Comparison of ENCODE assay signal across 8 mouse cellular contexts in the genomic region with DNA sequence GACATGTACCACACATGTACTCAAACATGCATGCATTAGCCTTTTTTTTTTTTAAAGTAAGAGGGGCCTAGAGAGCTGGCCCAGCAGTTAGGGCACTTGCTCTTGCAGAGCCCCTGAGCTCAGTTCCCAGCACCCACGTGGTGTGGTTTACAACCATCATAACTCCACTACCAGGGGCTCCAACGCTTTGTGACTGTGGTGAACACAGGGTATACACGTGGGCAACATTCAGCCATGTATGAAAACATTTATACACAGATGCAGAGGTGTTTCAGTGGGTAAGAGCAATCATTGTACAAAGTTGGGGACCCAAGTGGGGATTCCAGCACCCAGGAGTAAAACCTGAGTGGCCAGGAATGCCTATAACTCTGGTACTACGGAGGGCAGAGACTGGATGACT. TPM values are rescaled to one million over a fixed set of nuclear protein-coding genes. Genes with fewer than 3 reads are reported as not detected.
DNase-seq lines count a peak whose midpoint lies in the region; ATAC-seq and TF ChIP-seq lines count a peak whose summit lies in the region.

No protein-coding gene starts in this region.

- DNase-seq in heart, adult 11 months, result peak; percentile 90
- no peak for DNase-seq in heart, postnatal 36 days
- DNase-seq in testis, postnatal 10 days (ENCODE audit: low spot score), result no peak
- no peak for DNase-seq in cerebellum, adult 8-10 months
- no peak for DNase-seq in adrenal gland, postnatal 4 days (ENCODE audit: low spot score in 2 of 2)

- peak overlapping the region; percentile 88 for H3K27ac ChIP-seq in testis, adult 2 months (ENCODE audit: control insufficient read depth, insufficient read depth, low read depth, low read length)
- H3K27ac ChIP-seq in liver, embryonic 12.5 days, result peak overlapping the region; percentile 99

- peak overlapping the region; percentile 60; the same call in 1 of the 2 replicates for H3K9ac ChIP-seq in liver, embryonic 12.5 days

- no peaks in the 10 kb centered on the region; the same call in 1 of the 2 replicates for H3K27me3 ChIP-seq in testis, adult 2 months (ENCODE audit: control insufficient read depth, insufficient read depth, low read length)
- no peaks in the 10 kb centered on the region for H3K27me3 ChIP-seq in liver, embryonic 12.5 days (replicated peaks)

- no peak for TF ChIP-seq CTCF in testis, adult 2 months (IDR thresholded peaks at IDR 0.05; ENCODE audit: control insufficient read depth, insufficient read depth, insufficient replicate concordance, low read depth, low read length)

- intact Hi-C loops in heart, postnatal 36 days (cut with DNase I), result no loop called here

- no peak overlapping the region for H3K4me3 ChIP-seq in testis, adult 2 months (ENCODE audit: control insufficient read depth, low read depth, low read length)
- peak overlapping the region; percentile 43; the same call in 1 of the 2 replicates for H3K4me3 ChIP-seq in liver, embryonic 12.5 days

- H3K9me3 ChIP-seq in liver, embryonic 12.5 days (replicated peaks), result no peaks in the 10 kb centered on the region

- peaks cover 20% of the 10 kb centered on the region for H3K4me1 ChIP-seq in testis, adult 2 months (ENCODE audit: control insufficient read depth, insufficient read depth, low read length)
- peaks cover 62% of the 10 kb centered on the region for H3K4me1 ChIP-seq in liver, embryonic 12.5 days

- no peaks in the 10 kb centered on the region for H3K36me3 ChIP-seq in testis, adult 2 months (ENCODE audit: control insufficient read depth, insufficient read depth, low read length)
- H3K36me3 ChIP-seq in liver, embryonic 12.5 days, result no peaks in the 10 kb centered on the region

- WGBS in liver, embryonic 12.5 days (ENCODE audit: insufficient replicate concordance), result 88% methylated on average over 4 of the region's 4 CpGs

- no peak for ATAC-seq in liver, embryonic 12.5 days
- ATAC-seq in megakaryocyte progenitor cell, adult 5-6 weeks (replicated peaks; ENCODE audit: poor library complexity), result no peak

- H3K4me2 ChIP-seq in liver, embryonic 12.5 days, result peak overlapping the region; percentile 62

- no peak for TF ChIP-seq POLR2A in testis, adult 2 months (IDR thresholded peaks at IDR 0.05; ENCODE audit: control insufficient read depth, low read depth, low read length)

RNA-seq across cellular contexts. Expression of a gene that starts 16.0 kb away (rescaled TPM):
- total RNA-seq in heart, postnatal 36 days (2021), result under 1 TPM; 0.58 to 0.68 TPM
- polyA plus RNA-seq in testis, adult 2 months (2012; rRNA removed), result 0.62 and 0.63 TPM in 2 replicates
- polyA plus RNA-seq in liver, embryonic 12.5 days (2016; fragmentation: Nextera tagmentation; extraction: Ambion mirVana), result 2.0 TPM in 2 replicates
- total RNA-seq in megakaryocyte progenitor cell, adult 5-6 weeks (2015), result 3.3 and 6.8 TPM in 2 replicates
- total RNA-seq in megakaryocyte progenitor cell, adult 5-6 weeks (2017), result 2.0 and 2.3 TPM in 2 replicates
- 1 to 10 TPM; 6.7 to 8.1 TPM for total RNA-seq in adrenal gland, postnatal 4 days (2021)

RNA-seq across cellular contexts. Expression of a gene that starts 21.5 kb away (rescaled TPM):
- total RNA-seq in heart, postnatal 36 days (2021), result not detected
- polyA plus RNA-seq in testis, adult 2 months (2012; rRNA removed), result 0.79 and 1.0 TPM in 2 replicates
- polyA plus RNA-seq in liver, embryonic 12.5 days (2016; fragmentation: Nextera tagmentation; extraction: Ambion mirVana), result not detected in 2 replicates
- total RNA-seq in megakaryocyte progenitor cell, adult 5-6 weeks (2015), result 0.10 TPM in 1 of 2 replicates, not detected in the other
- total RNA-seq in megakaryocyte progenitor cell, adult 5-6 weeks (2017), result not detected in 2 replicates
- under 1 TPM in 1 of 2 experiments, not detected in 1; 0.45 TPM for total RNA-seq in adrenal gland, postnatal 4 days (2021)

RNA-seq across cellular contexts. Expression of a gene that starts 24.0 kb away (rescaled TPM):
- 100 to 1,000 TPM; 279 to 282 TPM for total RNA-seq in heart, postnatal 36 days (2021)
- polyA plus RNA-seq in testis, adult 2 months (2012; rRNA removed), result 13.3 and 17.8 TPM in 2 replicates
- 121 and 128 TPM in 2 replicates for polyA plus RNA-seq in liver, embryonic 12.5 days (2016; fragmentation: Nextera tagmentation; extraction: Ambion mirVana)
- total RNA-seq in megakaryocyte progenitor cell, adult 5-6 weeks (2015), result 124 and 130 TPM in 2 replicates
- 87.4 and 88.3 TPM in 2 replicates for total RNA-seq in megakaryocyte progenitor cell, adult 5-6 weeks (2017)
- 100 to 1,000 TPM; 285 to 303 TPM for total RNA-seq in adrenal gland, postnatal 4 days (2021)

RNA-seq across cellular contexts. Expression of a gene that starts 36.2 kb away (rescaled TPM):
- total RNA-seq in heart, postnatal 36 days (2021), result 1 to 10 TPM; 7.2 to 7.9 TPM
- 29.1 and 34.8 TPM in 2 replicates for polyA plus RNA-seq in testis, adult 2 months (2012; rRNA removed)
- 11.3 and 12.5 TPM in 2 replicates for polyA plus RNA-seq in liver, embryonic 12.5 days (2016; fragmentation: Nextera tagmentation; extraction: Ambion mirVana)
- total RNA-seq in megakaryocyte progenitor cell, adult 5-6 weeks (2015), result 12.9 and 13.7 TPM in 2 replicates
- 4.7 and 5.5 TPM in 2 replicates for total RNA-seq in megakaryocyte progenitor cell, adult 5-6 weeks (2017)
- total RNA-seq in adrenal gland, postnatal 4 days (2021), result 10 to 100 TPM; 18.6 to 19.0 TPM
